Mouse (Mus musculus): ENCODE measurements around the gene Kif1a.

- TF ChIP-seq CTCF (IDR thresholded peaks at IDR 0.05; ENCODE audit: low read depth): no peak
- TF ChIP-seq EP300 (IDR thresholded peaks at IDR 0.05; ENCODE audit: low read depth): no peak
Measured at GRCm38 (mm10) chr1:93098956-93099355, 2.8 kb downstream of the Kif1a start.

Data from heart, postnatal 0 days (tissue).